Mouse (Mus musculus): ENCODE measurements around the gene Plcb4. TPM values are rescaled to one million over a fixed set of nuclear protein-coding genes. Genes with fewer than 3 reads are reported as not detected.

Plcb4 gene
- 20.0 TPM for polyA plus RNA-seq (2017; shearing (Covaris generic))

DNA sequence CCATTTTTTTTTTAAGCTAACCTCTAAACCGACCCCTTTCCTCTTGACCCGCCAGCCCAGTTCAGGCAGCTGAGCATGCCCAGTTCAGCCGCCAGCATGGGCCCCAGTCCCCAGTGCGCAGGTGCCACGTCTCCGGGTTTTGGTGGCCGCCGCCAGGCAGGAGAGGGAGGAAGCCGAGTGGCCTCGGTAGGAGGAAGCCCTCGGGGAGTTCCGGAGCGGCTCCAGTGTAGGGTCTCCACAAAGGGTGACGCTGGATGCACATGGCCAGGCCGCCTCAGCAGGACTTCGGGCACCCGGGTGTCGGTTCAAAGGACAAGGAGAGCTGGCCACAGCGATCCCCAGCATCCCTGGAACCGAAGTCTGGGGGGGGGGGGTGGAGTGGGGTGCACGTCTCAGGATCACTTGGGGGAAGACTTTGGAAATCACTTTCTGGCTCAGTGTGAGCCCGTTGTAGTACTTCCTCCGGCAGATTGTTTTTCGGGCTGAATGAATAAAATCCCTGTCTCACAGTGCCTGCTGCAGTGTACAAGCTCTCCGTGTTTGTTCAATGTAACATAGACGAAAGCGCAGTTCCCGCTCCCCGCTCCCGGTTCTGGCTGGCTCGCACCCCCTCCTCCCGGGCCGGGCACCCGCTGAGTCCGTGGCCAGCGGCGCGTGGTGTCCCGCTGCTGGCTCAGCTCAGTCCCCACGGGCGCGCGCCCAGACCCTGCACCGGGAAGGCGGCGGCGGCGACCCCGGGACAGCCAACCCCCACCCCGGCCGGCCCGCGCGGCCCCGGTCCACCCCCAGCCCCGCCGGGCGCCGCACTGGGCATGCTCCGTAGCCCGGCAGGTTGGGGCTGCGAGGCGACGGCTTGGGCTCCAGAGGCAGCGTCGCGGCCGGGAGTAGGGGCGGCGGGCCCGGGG, at the start of gene Plcb4:
Plcb4 (plus strand) TSS at position 526 of the 905 bp plus-strand sequence.

DNA sequence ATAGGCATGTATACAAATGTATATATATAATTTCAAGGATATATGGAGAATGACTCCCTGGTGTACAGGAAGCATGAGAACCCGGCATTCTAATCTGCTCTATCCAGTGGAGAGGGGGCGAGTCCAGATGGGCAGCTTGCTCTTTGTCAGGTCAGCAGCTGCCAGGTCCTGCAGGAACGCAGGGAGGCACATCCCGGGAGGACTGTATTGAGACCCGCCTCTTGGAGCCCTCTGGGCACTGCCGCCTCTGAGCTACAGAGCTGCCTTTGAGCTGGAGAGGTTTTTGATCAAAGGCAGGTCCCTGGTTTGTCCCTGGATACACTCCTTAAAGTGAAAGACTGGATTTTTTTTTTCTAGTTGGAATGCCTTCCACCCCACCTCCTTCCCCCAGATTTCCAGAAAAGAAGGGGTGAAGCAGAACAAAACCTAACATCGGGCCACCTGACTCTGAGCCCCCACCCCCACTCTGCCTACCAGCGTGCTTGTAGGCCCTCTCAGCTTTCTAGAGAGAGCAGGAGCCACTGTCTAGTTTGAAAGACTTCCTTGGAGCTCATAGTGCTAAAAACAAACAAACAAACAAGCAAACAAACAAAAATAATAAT, 393.0 kb downstream of the Plcb4 start, which contains the start of gene Lamp5:
Lamp5 (plus strand) TSS at position 552 of the 602 bp plus-strand sequence.

All from activated CD4-positive, CD25-positive, alpha-beta regulatory T cell, adult 9 weeks (primary cell).